Mouse (Mus musculus): ENCODE measurements around the gene Skiv2l. TPM values are rescaled to one million over a fixed set of nuclear protein-coding genes. Genes with fewer than 3 reads are reported as not detected.
"Not testable (repeated sequence)": the region's sequence is repeated elsewhere in the genome, so short reads cannot be mapped to it uniquely, and the experiment has no call there.

Gene Skiv2l
- polyA plus RNA-seq, 1 experiment from 2014 or later = 18.3 TPM

GRCm38 (mm10) chr17:34799531-34799925, 50.5 kb downstream of the Skiv2l start:
- H3K9ac ChIP-seq (ENCODE audit: low read depth, low read length) = no peak overlapping the region
- no peak overlapping the region for H3K27ac ChIP-seq (ENCODE audit: low read depth, low read length)
- 83% methylated on average over 4 of the region's 4 CpGs for WGBS
- no peak for TF ChIP-seq CTCF (IDR thresholded peaks at IDR 0.05; ENCODE audit: low read depth)
- no peaks in the 10 kb centered on the region for H3K36me3 ChIP-seq (ENCODE audit: control insufficient read depth, insufficient read depth)
- no peaks in the 10 kb centered on the region for H3K27me3 ChIP-seq (replicated peaks; ENCODE audit: control insufficient read depth, insufficient read depth, low read length)
- no peaks in the 10 kb centered on the region for H3K9me3 ChIP-seq (ENCODE audit: control insufficient read depth)
- ATAC-seq = no peak
- no peak overlapping the region for H3K4me2 ChIP-seq (replicated peaks; ENCODE audit: low read depth)
- H3K4me3 ChIP-seq (ENCODE audit: low read depth, low read length) = no peak overlapping the region
- H3K4me1 ChIP-seq (replicated peaks; ENCODE audit: control insufficient read depth, insufficient read depth, low read length) = no peaks in the 10 kb centered on the region

GRCm38 (mm10) chr17:34798866-34799530, 51.0 kb downstream of the Skiv2l start:
- no peaks in the 10 kb centered on the region for H3K9me3 ChIP-seq (ENCODE audit: control insufficient read depth)
- H3K9ac ChIP-seq (ENCODE audit: low read depth, low read length) = no peak overlapping the region
- no peaks in the 10 kb centered on the region for H3K4me1 ChIP-seq (replicated peaks; ENCODE audit: control insufficient read depth, insufficient read depth, low read length)
- no peaks in the 10 kb centered on the region for H3K27me3 ChIP-seq (replicated peaks; ENCODE audit: control insufficient read depth, insufficient read depth, low read length)
- no peak overlapping the region for H3K27ac ChIP-seq (ENCODE audit: low read depth, low read length)
- H3K36me3 ChIP-seq (ENCODE audit: control insufficient read depth, insufficient read depth) = no peaks in the 10 kb centered on the region
- no peak for TF ChIP-seq CTCF (IDR thresholded peaks at IDR 0.05; ENCODE audit: low read depth)
- no peak for ATAC-seq
- no peak overlapping the region for H3K4me3 ChIP-seq (ENCODE audit: low read depth, low read length)
- WGBS = 92% methylated on average over 14 of the region's 17 CpGs
- no peak overlapping the region for H3K4me2 ChIP-seq (replicated peaks; ENCODE audit: low read depth)

DNA sequence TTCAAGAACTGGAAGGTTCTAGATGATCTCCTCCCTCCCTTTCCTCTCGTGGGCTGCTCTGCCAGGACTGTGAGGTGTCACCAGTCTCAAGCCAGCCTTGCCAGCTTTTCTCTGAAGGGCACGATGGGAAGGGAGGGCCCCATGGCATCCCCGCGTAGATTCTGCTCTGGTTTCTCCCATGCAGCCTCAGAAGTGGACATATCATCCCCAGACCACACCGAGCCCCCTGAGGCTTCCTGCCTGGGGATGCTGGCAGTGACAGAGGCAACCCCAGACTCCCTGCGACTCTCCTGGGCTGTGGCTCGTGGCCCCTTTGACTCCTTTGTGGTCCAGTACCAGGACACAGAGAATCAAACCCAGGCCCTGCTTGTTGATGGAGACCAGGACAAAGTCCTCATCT, 51.9 kb downstream of the Skiv2l start:
- not testable (repeated sequence) for H3K27ac ChIP-seq (ENCODE audit: low read depth, low read length); H3K27me3 ChIP-seq (replicated peaks; ENCODE audit: control insufficient read depth, insufficient read depth, low read length); H3K9me3 ChIP-seq (ENCODE audit: control insufficient read depth); H3K4me1 ChIP-seq (replicated peaks; ENCODE audit: control insufficient read depth, insufficient read depth, low read length); H3K9ac ChIP-seq (ENCODE audit: low read depth, low read length); H3K36me3 ChIP-seq (ENCODE audit: control insufficient read depth, insufficient read depth); H3K4me3 ChIP-seq (ENCODE audit: low read depth, low read length); ATAC-seq; H3K4me2 ChIP-seq (replicated peaks; ENCODE audit: low read depth)
- 86% methylated on average over 6 of the region's 7 CpGs for whole genome bisulfite sequencing

DNA sequence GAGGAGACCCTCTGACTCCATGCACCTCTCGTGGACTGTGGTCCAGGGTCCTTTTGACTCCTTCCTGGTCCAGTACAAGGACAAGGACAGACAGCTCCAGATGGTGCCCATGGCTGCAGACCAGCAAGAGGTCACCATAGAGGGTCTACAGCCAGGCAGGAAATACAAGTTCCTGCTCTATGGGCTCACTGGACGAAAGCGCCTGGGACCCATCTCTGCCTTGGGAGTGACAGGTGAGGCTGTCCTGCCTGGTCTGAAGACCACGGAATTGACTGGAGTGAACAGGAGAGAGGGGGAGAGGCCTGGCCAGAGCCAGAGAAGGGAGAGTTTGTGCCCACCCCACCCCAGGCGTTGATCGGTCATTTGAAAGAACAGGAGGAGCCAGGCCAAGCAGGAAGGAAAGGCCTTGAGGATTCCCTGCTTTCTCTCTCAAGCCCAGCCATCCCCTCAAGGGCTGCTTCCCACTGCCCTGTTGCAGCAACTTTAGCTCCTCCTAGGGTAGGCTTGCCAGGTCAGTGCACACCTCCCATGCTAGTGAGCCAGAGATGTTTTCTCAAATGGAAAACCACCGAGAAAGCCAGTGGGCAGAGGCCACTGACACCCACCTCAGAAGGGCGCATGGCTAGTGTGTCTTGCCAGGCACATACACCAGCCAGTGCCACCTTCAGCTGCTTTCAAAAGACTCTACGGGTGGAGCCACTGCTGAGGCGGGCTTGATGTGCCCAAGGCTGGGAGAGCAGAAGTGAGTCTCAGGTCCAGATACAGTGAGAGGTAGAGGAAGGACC, 52.6 kb downstream of the Skiv2l start:
- 80% methylated on average over 10 of the region's 10 CpGs for WGBS
- not testable (repeated sequence) for H3K4me2 ChIP-seq (replicated peaks; ENCODE audit: low read depth); H3K4me1 ChIP-seq (replicated peaks; ENCODE audit: control insufficient read depth, insufficient read depth, low read length); ATAC-seq; H3K4me3 ChIP-seq (ENCODE audit: low read depth, low read length); H3K27me3 ChIP-seq (replicated peaks; ENCODE audit: control insufficient read depth, insufficient read depth, low read length); H3K27ac ChIP-seq (ENCODE audit: low read depth, low read length); H3K36me3 ChIP-seq (ENCODE audit: control insufficient read depth, insufficient read depth); H3K9me3 ChIP-seq (ENCODE audit: control insufficient read depth); H3K9ac ChIP-seq (ENCODE audit: low read depth, low read length)

DNA sequence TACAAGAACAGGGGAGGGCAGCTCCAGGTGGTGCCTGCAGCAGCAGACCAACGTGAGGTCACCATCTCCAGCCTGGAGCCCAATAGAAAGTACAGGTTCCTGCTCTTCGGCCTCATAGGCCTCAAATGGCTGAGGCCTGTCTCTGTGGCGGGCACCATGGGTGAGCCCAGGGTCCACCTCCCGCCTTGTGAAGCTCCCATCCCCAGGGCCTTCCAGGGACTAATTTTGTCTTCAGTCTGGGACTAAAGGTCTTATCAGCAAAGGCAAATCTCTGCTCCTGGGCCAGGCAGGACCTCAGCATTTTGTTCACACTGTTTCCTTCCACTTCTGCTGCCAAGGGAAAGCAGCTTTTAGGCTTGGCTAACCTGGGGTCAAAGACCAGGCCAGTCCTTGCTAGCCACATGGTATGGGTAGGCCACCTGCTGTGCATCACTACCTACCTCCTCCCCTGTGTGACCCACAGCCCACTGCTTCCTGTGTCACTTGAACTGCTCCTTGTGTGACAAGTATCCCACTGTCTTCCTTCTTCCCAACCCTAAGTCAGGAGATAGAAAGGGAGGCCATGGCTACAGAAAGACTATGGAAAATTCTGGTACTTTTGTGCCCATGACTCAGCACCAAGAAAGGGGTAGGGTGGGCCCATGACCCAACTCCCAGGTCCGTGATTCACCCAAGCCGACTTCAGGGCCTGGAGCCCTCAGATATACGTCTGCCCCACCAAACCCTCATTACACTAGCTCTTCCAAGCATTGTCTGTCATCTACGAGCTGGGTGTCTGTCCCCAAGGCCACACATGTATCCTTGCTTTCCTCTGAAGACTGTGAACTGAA, 53.5 kb downstream of the Skiv2l start:
- Histone ChIP-seq H3K27ac (ENCODE audit: low read depth, low read length) (no peak overlapping the region), H3K36me3 (ENCODE audit: control insufficient read depth, insufficient read depth) (no peaks in the 10 kb centered on the region), H3K4me3 (ENCODE audit: low read depth, low read length) (no peak overlapping the region), H3K9ac (ENCODE audit: low read depth, low read length) (no peak overlapping the region), H3K9me3 (ENCODE audit: control insufficient read depth) (no peaks in the 10 kb centered on the region), H3K27me3 (replicated peaks; ENCODE audit: control insufficient read depth, insufficient read depth, low read length) (no peaks in the 10 kb centered on the region), H3K4me2 (replicated peaks; ENCODE audit: low read depth) (no peak overlapping the region), H3K4me1 (replicated peaks; ENCODE audit: control insufficient read depth, insufficient read depth, low read length) (no peaks in the 10 kb centered on the region)
- WGBS = 88% methylated on average over 8 of the region's 8 CpGs
- ATAC-seq = no peak
- no peak for TF ChIP-seq CTCF (IDR thresholded peaks at IDR 0.05; ENCODE audit: low read depth)

DNA sequence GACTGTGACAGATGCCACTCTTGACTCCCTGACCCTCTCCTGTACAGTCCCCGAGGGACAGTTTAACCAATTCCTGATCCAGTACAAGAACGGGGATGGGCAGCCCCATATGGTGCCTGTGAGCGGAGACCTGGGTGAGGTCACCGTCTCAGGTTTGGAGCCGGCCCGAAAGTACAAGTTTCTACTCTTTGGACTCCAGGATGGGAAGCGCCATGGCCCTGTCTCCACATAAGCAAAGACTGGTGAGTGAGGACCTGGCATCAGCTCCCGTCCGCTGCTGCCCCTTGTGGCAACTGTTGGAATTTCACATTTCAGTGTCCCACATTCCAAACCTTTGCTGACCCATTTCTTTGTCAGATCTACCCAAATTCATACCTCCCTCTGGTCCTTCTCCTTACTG, 54.4 kb downstream of the Skiv2l start:
- no peaks in the 10 kb centered on the region for H3K4me1 ChIP-seq (replicated peaks; ENCODE audit: control insufficient read depth, insufficient read depth, low read length)
- peak; percentile 72 for TF ChIP-seq CTCF (IDR thresholded peaks at IDR 0.05; ENCODE audit: low read depth)
- 71% methylated on average over 9 of the region's 9 CpGs for WGBS

More for the DNA sequence above, 54.4 kb downstream of the Skiv2l start:
- Histone ChIP-seq H3K4me2 (replicated peaks; ENCODE audit: low read depth) (no peak overlapping the region), H3K9me3 (ENCODE audit: control insufficient read depth) (no peaks in the 10 kb centered on the region), H3K36me3 (ENCODE audit: control insufficient read depth, insufficient read depth) (no peaks in the 10 kb centered on the region), H3K27me3 (replicated peaks; ENCODE audit: control insufficient read depth, insufficient read depth, low read length) (no peaks in the 10 kb centered on the region), H3K4me3 (ENCODE audit: low read depth, low read length) (no peak overlapping the region), H3K27ac (ENCODE audit: low read depth, low read length) (no peak overlapping the region), H3K9ac (ENCODE audit: low read depth, low read length) (no peak overlapping the region)
- no peak for ATAC-seq
